In genomic region chrX:102156618-102157422, GRCm38 (mm10) we compare ENCODE assay signal across 8 mouse cellular contexts. TPM values are rescaled to one million over a fixed set of nuclear protein-coding genes. Genes with fewer than 3 reads are reported as not detected.
DNase-seq lines count a peak whose midpoint lies in the region; ATAC-seq and TF ChIP-seq lines count a peak whose summit lies in the region.

TSS of gene Ercc6l (minus strand) at chrX:102157091.

- peak; percentile 81 to 83 for DNase-seq in CD8-positive naive resting alpha-beta T cell, adult 2 months (ENCODE audit: low read depth in 2 of 2, low spot score in 2 of 2)
- peak; percentile 81 for DNase-seq in c-Kit-positive CD71-negative TER-119-negative erythroid progenitor cells, embryonic 14.5 days (ENCODE audit: low read depth)
- peak; percentile 92 for DNase-seq in forebrain, embryonic 11.5 days (ENCODE audit: low spot score)
- DNase-seq in heart, postnatal 0 days (ENCODE audit: low spot score) = peak; percentile 80
- peak; percentile 93 to 95 for DNase-seq in kidney, postnatal 4 days

- H3K27me3 ChIP-seq in forebrain, embryonic 11.5 days (ENCODE audit: control insufficient read depth, insufficient read depth, low read length) = no peaks in the 10 kb centered on the region
- no peaks in the 10 kb centered on the region for H3K27me3 ChIP-seq in heart, postnatal 0 days (ENCODE audit: control insufficient read depth, insufficient read depth, low read length)
- no peaks in the 10 kb centered on the region for H3K27me3 ChIP-seq in liver, embryonic 16.5 days (ENCODE audit: control insufficient read depth, insufficient read depth, low read depth, low read length)
- H3K27me3 ChIP-seq in neural tube, embryonic 13.5 days = no peaks in the 10 kb centered on the region
- H3K27me3 ChIP-seq in testis, adult 2 months (ENCODE audit: control insufficient read depth, insufficient read depth, low read length) = no peaks in the 10 kb centered on the region

- TF ChIP-seq EP300 in heart, postnatal 0 days (IDR thresholded peaks at IDR 0.05; ENCODE audit: low read depth) = no peak

- H3K4me1 ChIP-seq in forebrain, embryonic 11.5 days (replicated peaks; ENCODE audit: control insufficient read depth, insufficient read depth, low read length) = no peaks in the 10 kb centered on the region
- H3K4me1 ChIP-seq in heart, postnatal 0 days (ENCODE audit: control insufficient read depth, insufficient read depth) = no peaks in the 10 kb centered on the region
- no peaks in the 10 kb centered on the region; the same call in 1 of the 2 replicates for H3K4me1 ChIP-seq in liver, embryonic 16.5 days (ENCODE audit: control insufficient read depth, low read depth, low read length)
- 0 out of 2 replicates have a peak, but pooled peaks cover 6% of the 10 kb centered on the region for H3K4me1 ChIP-seq in neural tube, embryonic 13.5 days (replicated peaks)
- no peaks in the 10 kb centered on the region for H3K4me1 ChIP-seq in testis, adult 2 months (ENCODE audit: control insufficient read depth, insufficient read depth, low read length)

- H3K4me3 ChIP-seq in forebrain, embryonic 11.5 days (ENCODE audit: low read depth, low read length) = peak within 1 kb of the TSS; percentile 46
- peak within 1 kb of the TSS; percentile 60 for H3K4me3 ChIP-seq in heart, postnatal 0 days (ENCODE audit: low read depth, low read length)
- peak within 1 kb of the TSS; percentile 62 for H3K4me3 ChIP-seq in liver, embryonic 16.5 days (ENCODE audit: low read depth, low read length)
- H3K4me3 ChIP-seq in neural tube, embryonic 13.5 days = peak within 1 kb of the TSS; percentile 42
- H3K4me3 ChIP-seq in testis, adult 2 months (ENCODE audit: control insufficient read depth, low read depth, low read length) = peak within 1 kb of the TSS; percentile 93

- H3K9me3 ChIP-seq in forebrain, embryonic 11.5 days (ENCODE audit: control insufficient read depth, low read length) = no peaks in the 10 kb centered on the region
- no peaks in the 10 kb centered on the region for H3K9me3 ChIP-seq in heart, postnatal 0 days (replicated peaks; ENCODE audit: control insufficient read depth, low read length)
- no peaks in the 10 kb centered on the region for H3K9me3 ChIP-seq in liver, embryonic 16.5 days (replicated peaks; ENCODE audit: control insufficient read depth, low read length)
- no peaks in the 10 kb centered on the region for H3K9me3 ChIP-seq in neural tube, embryonic 13.5 days

- H3K27ac ChIP-seq in forebrain, embryonic 11.5 days (ENCODE audit: low read depth, low read length) = peak within 1 kb of the TSS; percentile 41; the same call in 1 of the 2 replicates
- H3K27ac ChIP-seq in heart, postnatal 0 days (ENCODE audit: low read depth) = peak within 1 kb of the TSS; percentile 81
- peak within 1 kb of the TSS; percentile 68 for H3K27ac ChIP-seq in liver, embryonic 16.5 days (ENCODE audit: low read length)
- peak within 1 kb of the TSS; percentile 69; the same call in 1 of the 2 replicates for H3K27ac ChIP-seq in neural tube, embryonic 13.5 days (replicated peaks)
- H3K27ac ChIP-seq in testis, adult 2 months (ENCODE audit: control insufficient read depth, insufficient read depth, low read depth, low read length) = peak within 1 kb of the TSS; percentile 98

- H3K4me2 ChIP-seq in forebrain, embryonic 11.5 days (ENCODE audit: low read depth, low read length, severe bottlenecking) = peak within 1 kb of the TSS; percentile 40
- H3K4me2 ChIP-seq in heart, postnatal 0 days (ENCODE audit: low read depth, low read length) = peak within 1 kb of the TSS; percentile 64
- H3K4me2 ChIP-seq in liver, embryonic 16.5 days (ENCODE audit: low read depth, low read length) = peak within 1 kb of the TSS; percentile 53
- peak within 1 kb of the TSS; percentile 57 for H3K4me2 ChIP-seq in neural tube, embryonic 13.5 days

- TF ChIP-seq POLR2A in testis, adult 2 months (IDR thresholded peaks at IDR 0.05; ENCODE audit: control insufficient read depth, low read depth, low read length) = peak; percentile 66

- no peak for TF ChIP-seq CTCF in heart, postnatal 0 days (IDR thresholded peaks at IDR 0.05; ENCODE audit: low read depth)
- no peak for TF ChIP-seq CTCF in testis, adult 2 months (IDR thresholded peaks at IDR 0.05; ENCODE audit: control insufficient read depth, insufficient read depth, insufficient replicate concordance, low read depth, low read length)

- no peaks in the 10 kb centered on the region for H3K36me3 ChIP-seq in forebrain, embryonic 11.5 days (ENCODE audit: control insufficient read depth, insufficient read depth, low read length)
- no peaks in the 10 kb centered on the region for H3K36me3 ChIP-seq in heart, postnatal 0 days (replicated peaks; ENCODE audit: control insufficient read depth, insufficient read depth, low read length)
- H3K36me3 ChIP-seq in liver, embryonic 16.5 days (ENCODE audit: control insufficient read depth, insufficient read depth) = no peaks in the 10 kb centered on the region
- H3K36me3 ChIP-seq in neural tube, embryonic 13.5 days = no peaks in the 10 kb centered on the region
- no peaks in the 10 kb centered on the region for H3K36me3 ChIP-seq in testis, adult 2 months (ENCODE audit: control insufficient read depth, insufficient read depth, low read length)

- WGBS in forebrain, embryonic 11.5 days = 21% methylated on average over 42 of the region's 42 CpGs
- WGBS in heart, postnatal 0 days = 12% methylated on average over 42 of the region's 42 CpGs
- WGBS in liver, embryonic 16.5 days (ENCODE audit: insufficient replicate concordance) = 13% methylated on average over 42 of the region's 42 CpGs
- 17% methylated on average over 42 of the region's 42 CpGs for WGBS in neural tube, embryonic 13.5 days

- H3K9ac ChIP-seq in forebrain, embryonic 11.5 days (ENCODE audit: low read length) = peak within 1 kb of the TSS; percentile 68
- H3K9ac ChIP-seq in heart, postnatal 0 days (replicated peaks; ENCODE audit: low read depth, low read length) = peak within 1 kb of the TSS; percentile 50; the same call in 1 of the 2 replicates
- peak within 1 kb of the TSS; percentile 59 for H3K9ac ChIP-seq in liver, embryonic 16.5 days (ENCODE audit: low read depth, low read length)
- peak within 1 kb of the TSS; percentile 60 for H3K9ac ChIP-seq in neural tube, embryonic 13.5 days

- peak; percentile 97 for ATAC-seq in forebrain, embryonic 11.5 days (replicated peaks; ENCODE audit: low FRiP score)
- peak; percentile 99 for ATAC-seq in heart, postnatal 0 days (ENCODE audit: insufficient read depth, low read depth)
- peak; percentile 99 for ATAC-seq in liver, embryonic 16.5 days (ENCODE audit: low read depth)
- ATAC-seq in neural tube, embryonic 13.5 days (ENCODE audit: low read depth) = peak; percentile 99

RNA-seq across cellular contexts. Expression of gene Ercc6l, which starts in this region (rescaled TPM):
- polyA plus RNA-seq in forebrain, embryonic 11.5 days (2014; fragmentation: Nextera tagmentation; extraction: Ambion mirVana) = 22.5 and 27.1 TPM in 2 replicates
- 3.7 and 4.9 TPM in 2 replicates for total RNA-seq in heart, postnatal 0 days (2014; rRNA removed; ENCODE audit: low replicate concordance)
- polyA plus RNA-seq in heart, postnatal 0 days (2015; fragmentation: Nextera tagmentation; extraction: Ambion mirVana) = 1.3 and 1.8 TPM in 2 replicates
- polyA plus RNA-seq in liver, embryonic 16.5 days (2015; fragmentation: Nextera tagmentation; extraction: Ambion mirVana) = 9.3 and 9.4 TPM in 2 replicates
- 2.2 and 2.8 TPM in 2 replicates for polyA plus RNA-seq in neural tube, embryonic 13.5 days (2015; fragmentation: Nextera tagmentation; extraction: Ambion mirVana)
- 0.37 and 0.44 TPM in 2 replicates for polyA plus RNA-seq in testis, adult 2 months (2012; rRNA removed)

Comparison
In these comparisons a context has a peak if more than half of its experiments do, and no peak if none do; other contexts are left out.
1. Peak in every context shown above with its lines: DNase-seq, ATAC-seq, H3K4me3 ChIP-seq and H3K27ac ChIP-seq.
2. H3K27ac ChIP-seq: peak in every context shown above with its lines; median percentile 98 in testis, adult 2 months; 81 in heart, postnatal 0 days; 69 in neural tube, embryonic 13.5 days; 68 in liver, embryonic 16.5 days; 41 in forebrain, embryonic 11.5 days.
3. H3K4me3 ChIP-seq: peak in every context shown above with its lines; median percentile 93 in testis, adult 2 months; 62 in liver, embryonic 16.5 days; 60 in heart, postnatal 0 days; 46 in forebrain, embryonic 11.5 days; 42 in neural tube, embryonic 13.5 days.